Mouse (Mus musculus): Measurements from ENCODE around the gene Ahnak. TPM values are rescaled to one million over a fixed set of nuclear protein-coding genes. Genes with fewer than 3 reads are reported as not detected.
"Not testable (repeated sequence)": the region's sequence is repeated elsewhere in the genome, so short reads cannot be mapped to it uniquely, and the experiment has no call there.

Gene Ahnak
- total RNA-seq, 2 experiments from 2014 or later = 212 to 217 TPM

DNA sequence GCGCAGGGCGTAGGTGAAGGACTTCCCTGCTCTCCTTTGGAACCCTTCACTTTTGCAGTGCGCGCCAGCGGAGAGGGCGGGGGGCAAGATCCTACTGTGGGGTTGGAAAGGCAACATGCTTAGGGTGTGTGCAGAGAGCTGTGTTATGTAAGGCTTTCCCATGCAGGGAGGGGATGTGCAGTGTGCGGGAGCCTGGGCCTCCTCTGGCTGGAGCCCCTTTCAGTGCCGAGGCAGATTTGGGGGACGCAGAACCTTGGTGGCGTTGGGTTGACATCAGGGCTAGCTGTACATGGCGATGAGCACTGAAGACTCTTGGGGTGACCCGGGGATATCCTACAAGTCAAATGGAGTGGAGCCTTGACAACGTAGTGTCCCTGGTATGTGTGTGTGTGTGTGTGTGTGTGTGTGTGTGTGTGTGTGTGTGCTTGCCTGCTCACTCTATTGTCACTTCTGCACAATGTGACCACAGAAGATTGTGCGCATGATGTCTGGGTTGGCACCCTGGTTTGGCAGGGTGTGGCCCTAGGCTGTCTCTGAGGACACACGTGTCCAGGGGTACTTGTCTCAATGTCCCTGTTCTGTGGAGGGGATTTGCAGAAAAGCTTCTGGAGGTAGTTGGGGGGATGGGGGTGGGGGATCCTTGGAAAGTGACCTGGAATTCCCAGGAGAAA lies 1.5 kb downstream of the Ahnak start:
- Histone ChIP-seq H3K4me3 (peak overlapping the region; percentile 99), H3K27ac (peak overlapping the region; percentile 100)
- intact Hi-C loops (cut with DNase I) = loop anchor here (5.0 kb wide), 1 partner anchor 37 kb away; no protein-coding TSS in a partner anchor
- TF ChIP-seq CTCF (IDR thresholded peaks at IDR 0.05) = no peak
- DNase-seq = peak; percentile 49

DNA sequence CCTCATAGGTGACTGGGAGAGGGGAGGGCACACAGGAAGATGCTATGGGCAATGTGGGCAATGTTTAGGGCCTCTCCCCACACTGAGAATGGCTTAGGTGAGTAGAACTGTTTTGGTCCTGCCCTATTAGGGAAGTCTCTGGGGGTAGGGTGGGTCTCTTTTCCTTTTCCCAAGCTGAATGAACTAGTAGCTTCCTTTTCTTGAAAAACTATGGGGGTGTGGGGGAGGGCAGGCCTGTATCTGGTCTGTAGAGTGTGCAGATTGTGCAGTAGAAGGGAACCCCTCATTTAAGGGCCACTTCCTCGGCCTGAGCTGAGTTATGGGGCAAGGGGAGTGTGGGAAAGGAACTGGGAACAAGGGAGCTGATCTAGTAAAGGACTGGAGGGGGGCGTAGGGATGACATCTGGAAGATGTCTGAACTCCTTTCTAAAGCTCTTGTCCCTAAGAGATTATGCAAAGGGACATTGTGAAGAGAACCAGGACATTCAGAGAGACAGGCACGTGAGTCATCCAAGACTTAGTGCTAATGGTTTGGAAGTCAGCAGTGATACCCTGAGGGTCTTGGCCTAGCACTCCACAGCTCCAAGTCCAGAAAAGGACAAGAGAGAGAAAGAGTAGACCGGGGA lies 2.3 kb downstream of the Ahnak start:
- no peak for DNase-seq
- peak overlapping the region; percentile 99 for H3K4me3 ChIP-seq
- no peak for TF ChIP-seq CTCF (IDR thresholded peaks at IDR 0.05)
- intact Hi-C loops (cut with DNase I) = loop anchor here (5.0 kb wide), 1 partner anchor 36 kb away; no protein-coding TSS in a partner anchor
- H3K27ac ChIP-seq = peak overlapping the region; percentile 100

DNA sequence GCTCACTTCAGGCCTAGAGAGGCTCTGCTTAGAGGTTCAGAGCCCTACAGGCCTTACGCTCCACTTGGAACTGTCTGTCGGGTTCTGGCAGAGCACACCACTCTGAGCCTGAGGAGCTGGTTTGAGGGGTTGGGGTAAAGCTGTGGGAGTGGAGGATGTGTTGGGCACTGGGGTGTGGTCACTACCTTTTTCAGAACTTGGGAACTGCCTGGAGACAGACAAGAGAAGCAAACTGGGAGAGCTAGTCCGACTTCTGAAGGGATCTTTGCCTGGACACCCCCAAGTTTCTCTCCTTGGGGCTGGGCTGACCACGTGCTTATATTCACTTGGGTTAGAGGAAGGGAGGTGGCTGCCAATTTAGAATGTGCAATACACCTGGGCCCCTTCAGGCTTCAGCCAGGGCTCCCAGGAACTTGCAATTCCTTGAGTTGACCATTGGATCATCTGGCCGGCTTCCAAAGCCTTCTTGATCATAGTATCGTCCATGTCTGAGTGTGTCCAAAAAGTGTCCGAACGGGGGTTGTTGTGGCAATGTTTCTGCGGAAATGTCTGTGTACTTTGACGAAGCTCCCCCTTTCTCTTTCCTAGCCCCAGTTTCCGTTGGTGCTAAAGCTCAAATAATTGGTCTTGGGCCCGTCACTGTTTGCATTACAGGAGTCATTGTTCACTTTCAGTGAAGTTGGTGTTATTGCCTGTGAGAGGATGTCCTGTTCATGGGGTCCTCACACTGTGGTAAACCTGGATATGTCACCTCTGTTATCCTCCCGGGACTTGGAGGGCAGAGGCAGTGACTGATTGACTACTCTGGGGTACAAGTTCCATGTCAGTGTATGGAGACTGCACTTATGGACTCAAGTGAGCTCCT lies 3.0 kb downstream of the Ahnak start:
- intact Hi-C loops (cut with DNase I) = loop anchor here (1.0 to 5.0 kb wide), 3 partner anchors 15 to 90 kb away; no protein-coding TSS in a partner anchor
- Histone ChIP-seq H3K4me3 (peak overlapping the region; percentile 99), H3K27ac (peak overlapping the region; percentile 100)
- DNase-seq = peak; percentile 69
- TF ChIP-seq CTCF (IDR thresholded peaks at IDR 0.05) = no peak

DNA sequence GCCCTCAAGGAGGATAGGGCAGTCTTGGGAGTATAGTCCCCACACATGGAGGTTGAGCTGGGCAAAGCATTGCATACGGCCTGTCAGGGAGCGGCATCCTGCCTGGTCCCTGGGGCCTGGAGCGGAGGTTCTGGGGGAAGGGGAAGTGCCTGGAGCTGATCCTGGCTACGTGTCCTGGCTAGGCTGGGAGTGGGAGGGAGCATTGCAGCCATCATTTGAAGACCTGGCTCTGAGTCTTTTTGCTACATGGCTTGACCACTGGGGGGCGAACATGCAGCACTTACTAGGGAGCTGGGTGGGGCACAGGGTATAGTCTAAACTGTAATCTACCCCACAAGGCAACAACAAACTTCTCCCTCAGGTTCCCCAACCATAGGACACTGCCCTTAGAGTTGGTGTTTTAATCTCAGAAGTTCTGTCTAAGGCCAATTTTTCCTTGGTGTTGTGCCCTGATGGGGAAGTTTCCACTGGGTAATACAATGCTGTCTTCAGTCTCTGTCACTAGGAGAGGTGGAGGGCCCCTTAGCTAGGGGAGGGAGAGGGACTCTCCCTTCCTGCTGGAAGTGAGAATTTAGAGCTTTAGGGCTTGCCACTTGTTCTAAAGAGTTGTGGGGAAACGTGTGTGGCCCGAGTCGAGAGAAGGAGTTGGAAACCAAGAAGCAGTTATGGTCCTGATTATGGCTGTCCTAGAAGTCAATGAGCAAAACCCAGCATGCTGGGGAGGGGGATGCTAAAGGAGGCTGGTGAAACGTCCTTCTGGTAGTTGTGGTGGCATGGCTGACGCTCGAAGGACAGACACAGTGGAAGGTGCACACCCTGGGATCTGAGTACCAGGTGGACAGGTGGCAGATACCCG lies 3.9 kb downstream of the Ahnak start:
- intact Hi-C loops (cut with DNase I) = loop anchor here (1.0 to 5.0 kb wide), 3 partner anchors 16 to 89 kb away; no protein-coding TSS in a partner anchor

DNA sequence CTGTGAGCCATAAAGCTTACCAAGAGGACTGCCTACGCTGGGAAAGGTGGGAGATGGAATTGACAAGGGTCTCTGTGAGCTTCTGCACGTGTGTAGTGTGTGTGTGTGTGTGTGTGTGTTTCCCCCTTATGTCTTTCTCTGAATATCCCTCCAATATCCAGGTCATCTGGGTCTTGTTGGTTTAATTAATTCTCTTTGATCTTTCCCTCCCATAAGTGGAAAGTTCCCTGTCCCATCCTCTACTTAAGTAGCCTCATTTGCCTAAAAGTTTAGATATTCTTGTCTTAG lies 4.5 kb downstream of the Ahnak start:
- no peak for DNase-seq
- Histone ChIP-seq H3K27ac (peak overlapping the region; percentile 100), H3K4me3 (peak overlapping the region; percentile 99)
- intact Hi-C loops (cut with DNase I) = loop anchor here (2.0 to 5.0 kb wide), 2 partner anchors 17 to 34 kb away; no protein-coding TSS in a partner anchor
- no peak for TF ChIP-seq CTCF (IDR thresholded peaks at IDR 0.05)

More for the DNA sequence above, 3.9 kb downstream of the Ahnak start:
- peak; percentile 93 for DNase-seq
- peak; percentile 88 for TF ChIP-seq CTCF (IDR thresholded peaks at IDR 0.05)
- H3K4me3 ChIP-seq = peak overlapping the region; percentile 99
- H3K27ac ChIP-seq = peak overlapping the region; percentile 100

DNA sequence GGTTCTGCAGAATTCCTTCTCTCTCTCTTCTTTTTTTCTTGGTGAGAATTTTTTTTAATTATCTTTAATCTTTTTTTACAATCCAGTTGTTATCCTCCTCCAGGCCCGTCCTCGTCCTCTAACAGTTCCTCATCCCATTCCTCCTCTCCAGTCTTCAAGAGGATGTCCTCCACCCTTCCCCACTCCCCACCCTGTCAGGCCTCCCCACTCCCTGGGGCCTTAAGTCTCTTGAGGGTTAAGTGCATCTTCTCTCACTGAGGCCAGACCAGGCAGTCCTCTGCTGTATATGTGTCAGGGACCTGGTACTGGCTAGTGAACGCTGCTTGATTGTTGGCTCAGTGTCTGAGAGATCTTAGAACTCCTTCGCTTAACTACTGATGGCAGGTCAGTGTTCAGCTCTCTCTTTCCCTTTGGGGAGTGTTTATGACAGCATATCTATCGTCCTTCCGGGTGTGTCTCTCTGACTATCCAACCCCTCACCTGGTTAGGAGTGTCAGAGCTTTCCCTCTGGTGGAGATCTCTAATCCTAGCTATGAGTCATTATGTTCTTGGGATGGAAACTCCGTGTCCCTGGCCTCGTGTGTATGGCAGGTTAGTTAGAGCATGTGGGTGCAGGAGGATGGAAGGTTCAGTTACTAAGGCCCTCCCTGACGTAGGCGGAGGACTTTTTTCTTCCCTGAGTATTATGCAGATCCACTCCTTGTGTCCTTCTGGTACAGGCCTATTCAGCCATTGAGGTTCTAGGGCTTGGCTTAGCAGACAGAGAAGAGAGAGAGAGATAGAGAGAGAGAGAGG lies 5.9 kb downstream of the Ahnak start:
- Histone ChIP-seq H3K4me3 (peak overlapping the region; percentile 99), H3K27ac (peak overlapping the region; percentile 100)
- DNase-seq = no peak
- no peak for TF ChIP-seq CTCF (IDR thresholded peaks at IDR 0.05)
- intact Hi-C loops (cut with DNase I) = loop anchor here (5.0 kb wide), 1 partner anchor 32 kb away; no protein-coding TSS in a partner anchor

DNA sequence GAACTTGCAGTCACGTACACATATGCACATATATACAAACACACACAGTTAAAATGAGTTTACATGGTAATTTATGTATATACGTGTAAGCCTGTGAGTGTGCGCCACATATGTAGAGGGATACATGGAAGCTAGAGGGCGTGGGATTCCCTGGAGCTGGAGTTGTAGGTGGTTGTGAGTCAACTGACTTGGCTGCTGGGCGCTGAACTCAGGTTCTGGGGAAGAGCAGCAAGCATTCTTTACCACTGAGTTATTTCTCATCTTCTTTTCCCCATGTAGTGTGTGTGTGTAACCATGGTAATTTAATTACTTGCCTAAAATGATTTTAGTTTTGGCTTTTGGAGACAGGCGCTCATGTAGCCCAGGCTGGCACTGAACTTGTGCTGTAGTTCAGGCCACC lies 7.5 kb downstream of the Ahnak start:
- intact Hi-C loops (cut with DNase I) = no loop called here
- Histone ChIP-seq H3K4me3 (peak overlapping the region; percentile 99), H3K27ac (peak overlapping the region; percentile 100)
- DNase-seq = no peak
- peak; percentile 16; the same call in 1 of the 2 replicates for TF ChIP-seq CTCF (IDR thresholded peaks at IDR 0.05)

DNA sequence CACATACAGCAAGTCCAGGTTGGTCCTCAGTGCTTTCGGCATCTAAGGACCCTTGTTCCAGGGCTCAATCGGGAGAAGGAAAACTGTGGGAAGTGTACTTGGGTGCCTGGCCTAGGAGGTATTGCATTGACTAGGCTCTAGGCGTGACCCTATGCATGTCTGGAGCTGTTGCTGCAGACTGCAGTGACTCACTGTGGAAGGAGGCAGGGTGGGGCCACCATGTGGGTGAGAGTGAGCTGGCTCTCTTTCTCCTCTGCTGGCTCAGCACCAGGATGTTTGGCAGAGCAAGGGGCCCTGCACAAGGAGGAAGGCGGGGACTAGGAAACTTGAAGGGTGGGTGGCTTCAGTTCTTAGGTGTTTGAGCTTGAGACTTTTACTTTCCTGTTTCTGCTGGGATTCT lies 8.5 kb downstream of the Ahnak start:
- Histone ChIP-seq H3K27ac (peak overlapping the region; percentile 100), H3K4me3 (peak overlapping the region; percentile 99)
- peak; percentile 94 for DNase-seq
- TF ChIP-seq CTCF (IDR thresholded peaks at IDR 0.05) = peak; percentile 2; the same call in 1 of the 2 replicates
- intact Hi-C loops (cut with DNase I) = no loop called here

DNA sequence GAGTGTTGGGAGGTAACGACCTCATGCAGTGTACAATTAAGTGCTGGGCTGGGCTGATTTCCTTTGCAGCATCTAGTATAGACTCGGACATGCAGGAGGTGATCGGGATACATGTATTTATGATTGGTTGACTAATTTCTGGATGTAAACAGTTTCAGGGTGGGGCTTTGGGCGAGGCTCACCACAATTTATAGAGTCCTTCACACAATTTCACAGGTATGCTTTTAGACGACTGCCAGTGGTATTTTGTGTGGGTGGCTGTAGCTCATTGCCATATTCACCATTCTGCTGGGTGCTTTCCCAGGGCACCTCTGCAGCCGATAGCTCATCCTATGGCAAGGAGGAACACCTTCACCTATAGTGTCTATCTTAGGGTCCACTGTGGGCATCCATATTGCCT lies 9.5 kb downstream of the Ahnak start:
- H3K4me3 ChIP-seq = peak overlapping the region; percentile 99
- no peak for DNase-seq
- H3K27ac ChIP-seq = peak overlapping the region; percentile 100
- no peak for TF ChIP-seq CTCF (IDR thresholded peaks at IDR 0.05)
- intact Hi-C loops (cut with DNase I) = no loop called here

DNA sequence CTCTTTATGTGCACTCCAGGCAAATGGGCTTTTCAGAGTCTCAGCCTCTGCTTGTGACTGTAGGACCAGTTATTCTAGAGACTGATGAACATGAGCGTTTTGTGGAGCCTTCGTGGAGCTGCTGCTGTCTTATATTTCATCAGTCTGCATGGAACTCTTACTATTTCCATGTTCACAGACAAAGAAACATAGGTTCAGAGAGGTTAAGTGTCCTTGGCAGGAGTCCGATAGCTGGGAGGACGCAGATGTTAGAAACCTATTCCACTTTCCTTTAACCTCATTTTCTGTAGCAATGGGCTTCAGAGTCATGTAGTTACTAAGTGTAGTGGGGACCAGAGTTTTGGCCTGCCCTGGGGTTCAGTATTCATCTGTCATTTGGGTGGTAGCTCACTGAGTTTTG lies 10.1 kb downstream of the Ahnak start:
- no peak for DNase-seq
- no peak for TF ChIP-seq CTCF (IDR thresholded peaks at IDR 0.05)
- intact Hi-C loops (cut with DNase I) = no loop called here

DNA sequence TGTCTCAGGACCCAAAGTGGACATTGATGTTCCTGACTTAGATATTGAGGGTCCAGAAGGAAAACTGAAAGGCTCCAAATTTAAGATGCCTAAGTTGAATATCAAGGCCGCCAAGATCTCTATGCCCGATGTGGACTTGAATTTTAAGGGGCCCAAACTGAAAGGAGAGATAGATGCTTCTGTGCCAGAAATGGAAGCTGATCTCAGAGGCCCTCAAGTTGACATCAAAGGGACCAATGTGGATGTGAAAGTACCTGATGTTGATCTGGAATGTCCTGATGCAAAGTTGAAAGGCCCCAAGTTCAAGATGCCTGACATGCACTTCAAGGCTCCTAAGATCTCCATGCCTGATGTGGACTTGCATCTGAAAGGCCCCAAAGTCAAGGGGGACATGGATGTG lies 17.8 kb downstream of the Ahnak start:
- H3K4me3 ChIP-seq; DNase-seq; intact Hi-C loops (cut with DNase I); H3K27ac ChIP-seq: not testable (repeated sequence)

More for the DNA sequence above, 10.1 kb downstream of the Ahnak start:
- H3K27ac ChIP-seq = peak overlapping the region; percentile 100
- peak overlapping the region; percentile 99 for H3K4me3 ChIP-seq
